Mouse (Mus musculus) intestine, embryonic 14.5 days (tissue): Measurements from ENCODE around the gene Ddx19b. TPM values are rescaled to one million over a fixed set of nuclear protein-coding genes. Genes with fewer than 3 reads are reported as not detected.
"Not testable (repeated sequence)": the region's sequence is repeated elsewhere in the genome, so short reads cannot be mapped to it uniquely, and the experiment has no call there.

ENCODE experiments used
- ATAC-seq: fragments of 200-750 bp; cut with Nextera tagmentation; replicated peaks from 2 replicates; pipeline ENCODE4 v1.8.0; 2017; ENCODE audit warnings: low read depth, moderate number of reproducible peaks, moderate TSS enrichment, moderate library complexity; ENCODE audit not compliant: low FRiP score, low TSS enrichment
- DNase-seq: peaks from one replicate; pipeline ENCODE4 v3.0.0-alpha.2; 2018; ENCODE audit warnings: low spot score
- H3K27ac ChIP-seq: fragments of 300-500 bp; sonication (generic); 2 replicates; pipeline ENCODE4 v1.5.1; 2014; ENCODE audit warnings: low read depth, mild to moderate bottlenecking, control low read depth
- H3K27me3 ChIP-seq: fragments of 300-500 bp; sonication (generic); replicated peaks from 2 replicates; pipeline ENCODE4 v1.6.1; 2014; ENCODE audit warnings: low read length, control low read depth; ENCODE audit not compliant: control insufficient read depth, insufficient read depth
- H3K36me3 ChIP-seq: fragments of 300-500 bp; sonication (generic); 2 replicates; pipeline ENCODE4 v1.6.1; 2014; ENCODE audit warnings: low read length, control low read depth; ENCODE audit not compliant: control insufficient read depth, insufficient read depth
- H3K4me1 ChIP-seq: fragments of 300-500 bp; sonication (generic); replicated peaks from 2 replicates; pipeline ENCODE4 v1.6.1; 2014; ENCODE audit warnings: low read length, control low read depth, mixed read lengths; ENCODE audit not compliant: control insufficient read depth, insufficient read depth
- H3K4me2 ChIP-seq: fragments of 300-500 bp; sonication (generic); 2 replicates; pipeline ENCODE4 v1.6.1; 2014; ENCODE audit warnings: low read length
- H3K4me3 ChIP-seq: fragments of 300-500 bp; sonication (generic); 2 replicates; pipeline ENCODE4 v1.5.1; 2014; ENCODE audit warnings: low read depth, low read length, control low read depth, mixed read lengths
- H3K9ac ChIP-seq: fragments of 300-500 bp; sonication (generic); 2 replicates; pipeline ENCODE4 v1.6.1; 2014; ENCODE audit warnings: mild to moderate bottlenecking, low read length
- H3K9me3 ChIP-seq: fragments of 300-500 bp; sonication (generic); 2 replicates; pipeline ENCODE4 v1.6.1; 2016; ENCODE audit warnings: low read length, control low read depth; ENCODE audit not compliant: control insufficient read depth
- WGBS: fragments of 180-500 bp; shearing (Covaris S2); extraction: QIAGEN DNeasy Blood & Tissue Kit; methylation state at CpG from one replicate; pipeline ENCODE4 v1.1.7; 2014; 5-methylcytosine and 5-hydroxymethylcytosine counted together
- polyA plus RNA-seq: library from polyadenylated mRNA; unstranded; fragments of >200 nt; fragmentation: Nextera tagmentation; extraction: Ambion mirVana; gene quantifications from 2 replicates; pipeline ENCODE4 v1.2.1, GENCODE M21; 2014

The Ddx19b gene
- polyA plus RNA-seq, 1 experiment from 2014 or later: 7.0 TPM

DNA sequence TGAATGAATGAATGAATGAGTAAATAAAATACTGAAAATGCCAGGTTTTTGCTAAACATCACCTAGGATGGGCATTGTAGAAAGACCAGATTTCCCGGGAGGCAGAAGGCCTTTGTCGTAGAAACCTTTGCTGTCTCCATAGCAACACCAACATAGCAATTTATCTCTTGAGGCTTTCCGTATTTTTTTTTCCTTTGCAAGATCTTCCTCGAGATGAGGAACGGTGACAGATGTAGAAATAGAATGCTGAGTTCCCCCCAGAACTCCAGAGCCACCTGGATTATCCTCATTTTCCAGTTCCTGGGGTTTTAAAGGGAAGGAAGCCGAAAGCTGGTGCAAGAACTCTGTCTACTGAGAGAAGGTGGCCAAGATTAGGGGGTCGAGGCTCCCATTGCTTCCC, 66.9 kb downstream of the Ddx19b start:
- ATAC-seq (no peak), DNase-seq (no peak)
- Histone ChIP-seq H3K4me2 (no peak overlapping the region), H3K4me3 (no peak overlapping the region), H3K27ac (no peak overlapping the region), H3K36me3 (peaks cover 38% of the 10 kb centered on the region; the same call in 1 of the 2 replicates), H3K4me1 (no peaks in the 10 kb centered on the region), H3K9ac (no peak overlapping the region), H3K9me3 (no peaks in the 10 kb centered on the region), H3K27me3 (no peaks in the 10 kb centered on the region)
- 60% methylated on average over 7 of the region's 7 CpGs for WGBS

DNA sequence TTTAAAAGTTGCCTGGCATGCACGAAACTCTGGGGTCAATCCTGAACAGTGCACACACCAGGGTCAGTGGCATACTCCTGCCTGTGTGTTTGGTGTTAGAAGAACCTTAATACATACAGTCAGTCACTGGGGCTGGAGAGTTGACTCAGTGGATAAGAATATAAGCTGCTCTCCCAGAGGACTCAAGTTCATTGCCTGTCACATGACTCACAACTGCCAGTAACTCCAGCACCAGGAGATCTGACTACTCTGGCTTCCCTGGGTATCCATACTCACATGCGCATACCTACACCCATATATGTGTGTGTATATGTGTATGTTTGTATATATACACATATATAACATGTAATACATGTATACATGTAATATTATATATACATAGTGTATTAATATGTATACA, 68.5 kb downstream of the Ddx19b start:
- Histone ChIP-seq H3K27me3 (no peaks in the 10 kb centered on the region), H3K27ac (no peak overlapping the region), H3K36me3 (peaks cover 41% of the 10 kb centered on the region), H3K9me3 (no peaks in the 10 kb centered on the region), H3K9ac (no peak overlapping the region), H3K4me1 (no peaks in the 10 kb centered on the region), H3K4me3 (no peak overlapping the region), H3K4me2 (no peak overlapping the region)
- 89% methylated on average over 2 of the region's 2 CpGs for WGBS
- DNase-seq (no peak), ATAC-seq (no peak)

DNA sequence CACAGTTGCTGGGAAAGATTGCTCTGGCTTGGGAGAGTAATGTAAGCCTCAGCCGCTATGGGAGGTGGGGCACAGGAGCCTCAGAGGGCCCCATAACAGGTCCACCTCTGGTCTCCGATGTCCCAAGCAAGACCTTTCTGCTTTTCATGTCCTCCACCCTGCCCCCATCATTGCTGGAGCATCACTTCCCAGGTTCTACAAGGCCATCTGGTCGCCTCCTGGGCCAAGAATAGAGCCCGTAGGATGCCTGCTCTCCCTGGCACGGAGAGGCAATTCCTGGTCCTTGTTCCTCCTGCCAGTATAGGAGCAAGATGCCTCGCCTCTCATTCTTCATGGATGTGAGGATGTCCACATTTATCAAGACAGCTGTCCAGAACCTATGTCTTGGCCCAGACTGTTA, 71.6 kb downstream of the Ddx19b start:
- 93% methylated on average over 6 of the region's 6 CpGs for WGBS
- no peak overlapping the region for H3K4me2 ChIP-seq
- H3K27me3 ChIP-seq: no peaks in the 10 kb centered on the region
- H3K36me3 ChIP-seq: peaks cover 43% of the 10 kb centered on the region
- H3K9ac ChIP-seq: no peak overlapping the region
- DNase-seq (no peak), ATAC-seq (no peak)
- H3K9me3 ChIP-seq: no peaks in the 10 kb centered on the region
- H3K4me1 ChIP-seq: no peaks in the 10 kb centered on the region
- no peak overlapping the region for H3K27ac ChIP-seq
- H3K4me3 ChIP-seq: no peak overlapping the region

DNA sequence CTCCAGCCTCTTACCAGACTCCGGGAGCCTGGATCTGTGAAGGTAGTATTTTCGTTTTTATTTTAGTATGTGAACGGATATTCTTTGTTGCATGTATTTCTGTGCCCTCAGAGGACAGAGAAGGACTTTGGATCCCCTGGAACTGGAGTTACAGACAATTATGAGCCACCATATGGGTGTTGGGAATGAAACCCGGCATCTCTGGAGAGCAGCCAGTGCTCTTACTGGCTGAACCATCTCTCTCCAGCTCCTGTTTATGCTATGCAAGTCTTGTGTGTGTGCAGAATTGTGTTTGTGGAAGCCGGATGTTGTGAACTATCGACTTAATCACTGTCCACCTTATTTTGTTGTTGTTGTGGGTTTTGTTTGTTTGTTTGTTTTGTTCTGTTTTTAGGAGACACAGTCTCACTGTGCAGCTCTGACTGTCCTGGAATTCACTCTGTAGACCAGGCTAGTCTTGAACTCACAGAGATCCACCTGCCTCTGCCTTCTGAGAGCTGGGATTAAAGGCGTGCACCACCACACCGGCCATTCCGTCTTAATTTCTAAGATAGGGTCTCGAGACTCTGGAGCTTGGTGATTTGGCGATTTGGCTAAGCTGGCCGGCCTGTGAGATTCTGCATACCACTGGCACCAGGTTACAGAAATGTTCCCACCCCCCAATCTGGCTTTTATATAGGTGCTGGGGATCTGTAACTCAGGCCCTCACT, 72.3 kb downstream of the Ddx19b start:
- WGBS: 96% methylated on average over 12 of the region's 12 CpGs
- DNase-seq: no peak
- no peak for ATAC-seq

DNA sequence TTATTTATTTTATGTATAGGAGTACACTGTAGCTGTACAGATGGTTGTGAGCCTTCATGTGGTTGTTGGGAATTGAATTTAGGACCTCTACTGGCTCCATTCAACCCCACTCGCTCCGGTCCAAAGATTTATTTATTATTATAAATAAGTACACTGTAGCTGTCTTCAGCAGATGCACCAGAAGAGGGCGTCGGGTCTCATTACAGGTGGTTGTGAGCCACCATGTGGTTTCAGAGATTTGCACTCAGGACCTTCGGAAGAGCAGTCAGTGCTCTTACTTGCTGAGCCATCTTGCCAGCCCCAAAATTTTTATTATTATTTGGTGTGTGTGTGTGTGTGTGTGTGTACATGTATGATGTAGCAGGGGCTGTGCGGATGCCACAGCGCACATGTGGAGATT, 73.0 kb downstream of the Ddx19b start:
- not testable (repeated sequence) for H3K4me3 ChIP-seq, H3K27me3 ChIP-seq, H3K9me3 ChIP-seq, H3K9ac ChIP-seq, ATAC-seq, H3K4me2 ChIP-seq, H3K4me1 ChIP-seq, DNase-seq, H3K27ac ChIP-seq
- H3K36me3 ChIP-seq: peaks cover 41% of the 10 kb centered on the region
- WGBS: 89% methylated on average over 7 of the region's 7 CpGs

More for the DNA sequence above, 72.3 kb downstream of the Ddx19b start:
- Histone ChIP-seq H3K4me1 (no peaks in the 10 kb centered on the region), H3K4me3 (no peak overlapping the region), H3K36me3 (peaks cover 43% of the 10 kb centered on the region), H3K9me3 (no peaks in the 10 kb centered on the region), H3K9ac (no peak overlapping the region), H3K27me3 (no peaks in the 10 kb centered on the region), H3K4me2 (no peak overlapping the region), H3K27ac (no peak overlapping the region)

DNA sequence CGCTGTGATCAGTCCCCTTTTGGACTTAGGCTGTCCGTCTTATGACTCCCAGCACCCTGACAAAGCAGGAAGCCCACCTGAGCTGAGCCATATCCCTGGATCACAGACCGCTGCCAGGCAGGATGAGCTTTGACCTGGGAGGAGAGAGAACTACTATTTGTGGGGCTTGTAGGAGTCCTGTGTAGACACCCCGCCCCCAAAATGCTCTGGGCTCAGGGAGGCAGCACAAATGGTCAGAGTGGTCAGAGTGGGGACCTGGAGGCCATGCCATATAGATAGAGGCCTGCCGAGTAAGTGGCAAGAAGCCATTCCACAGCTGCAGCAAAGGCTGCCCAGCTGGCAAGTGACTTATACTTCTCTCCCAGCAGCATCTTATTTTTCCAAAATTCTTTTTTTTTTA, 73.4 kb downstream of the Ddx19b start:
- ATAC-seq (no peak), DNase-seq (no peak)
- Histone ChIP-seq H3K27ac (no peak overlapping the region), H3K4me2 (no peak overlapping the region), H3K9me3 (no peaks in the 10 kb centered on the region), H3K9ac (no peak overlapping the region), H3K27me3 (no peaks in the 10 kb centered on the region), H3K4me3 (no peak overlapping the region), H3K36me3 (peaks cover 38% of the 10 kb centered on the region), H3K4me1 (no peaks in the 10 kb centered on the region)
- 93% methylated on average over 5 of the region's 5 CpGs for WGBS

DNA sequence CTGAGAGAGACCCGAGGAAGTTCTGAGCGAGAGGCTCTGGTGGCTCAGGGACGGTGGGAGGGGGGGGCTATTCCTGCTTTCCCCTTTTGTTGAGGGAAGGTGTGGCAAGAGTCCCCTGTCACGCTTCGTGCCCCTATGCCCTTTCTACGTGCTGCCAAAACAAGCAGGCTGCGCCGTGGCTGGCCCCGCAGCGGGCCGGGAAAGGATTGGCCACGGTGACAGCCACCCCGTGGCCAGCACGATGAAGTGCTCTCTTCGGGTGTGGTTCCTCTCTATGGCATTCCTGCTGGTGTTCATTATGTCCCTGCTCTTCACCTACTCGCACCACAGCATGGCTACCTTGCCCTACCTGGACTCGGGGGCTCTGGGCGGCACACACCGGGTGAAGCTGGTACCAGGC, 74.1 kb downstream of the Ddx19b start:
- Histone ChIP-seq H3K27me3 (no peaks in the 10 kb centered on the region), H3K27ac (no peak overlapping the region), H3K9me3 (no peaks in the 10 kb centered on the region), H3K4me1 (no peaks in the 10 kb centered on the region), H3K36me3 (peaks cover 34% of the 10 kb centered on the region), H3K4me2 (no peak overlapping the region), H3K4me3 (no peak overlapping the region), H3K9ac (no peak overlapping the region)
- ATAC-seq (no peak), DNase-seq (no peak)
- WGBS: 95% methylated on average over 19 of the region's 19 CpGs

DNA sequence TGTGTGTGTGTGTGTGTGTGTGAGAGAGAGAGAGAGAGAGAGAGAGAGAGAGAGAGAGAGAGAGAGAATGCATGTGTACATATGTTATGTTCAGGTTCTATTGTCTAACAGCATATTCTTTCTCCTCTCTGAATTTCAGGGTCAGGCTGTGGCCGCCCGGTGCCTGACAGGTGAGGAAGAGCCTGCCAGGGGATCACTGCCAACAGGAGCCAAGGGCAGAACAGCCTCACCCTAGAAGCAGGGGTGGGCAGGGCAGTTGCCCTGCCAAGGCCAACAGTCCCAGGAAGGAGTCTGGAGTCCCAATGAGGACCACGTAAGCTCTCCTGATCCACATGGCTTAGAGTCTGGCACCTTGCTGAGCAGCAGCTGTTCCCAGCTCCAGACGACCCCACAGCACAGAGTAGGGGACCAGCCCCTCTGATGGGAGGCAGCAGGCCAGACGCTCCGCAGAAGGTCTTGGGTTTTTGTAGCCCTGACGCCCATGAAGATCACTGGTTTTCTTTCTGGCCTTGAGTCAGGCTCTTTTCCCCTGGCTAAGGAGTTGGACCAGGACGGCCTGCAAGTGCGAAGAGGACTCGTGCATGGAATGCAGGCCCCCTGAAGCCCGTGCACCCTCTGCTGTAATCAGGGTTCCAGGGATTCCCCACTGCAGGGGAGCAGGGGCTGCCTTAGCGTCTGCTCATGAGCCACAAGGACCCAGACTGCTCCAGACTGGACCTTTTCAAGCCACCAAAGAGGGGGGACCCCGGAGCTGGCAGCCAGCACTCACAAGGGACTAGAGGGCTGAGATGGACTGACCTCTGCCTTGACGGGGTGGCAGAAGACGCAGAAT, 74.7 kb downstream of the Ddx19b start:
- Histone ChIP-seq H3K4me3 (no peak overlapping the region), H3K4me1 (no peaks in the 10 kb centered on the region), H3K27ac (no peak overlapping the region), H3K9ac (no peak overlapping the region), H3K36me3 (peaks cover 30% of the 10 kb centered on the region), H3K27me3 (no peaks in the 10 kb centered on the region), H3K9me3 (no peaks in the 10 kb centered on the region), H3K4me2 (no peak overlapping the region)
- no peak for ATAC-seq
- 90% methylated on average over 15 of the region's 15 CpGs for WGBS
- no peak for DNase-seq
